Mouse (Mus musculus) intestine, postnatal 0 days (tissue): Measurements from ENCODE around the gene Msh4. TPM values are rescaled to one million over a fixed set of nuclear protein-coding genes. Genes with fewer than 3 reads are reported as not detected.

ENCODE experiments used
- ATAC-seq: fragments of 200-750 bp; cut with Nextera tagmentation; 2 replicates; pipeline ENCODE4 v1.8.0; 2017; ENCODE audit warnings: mild to moderate bottlenecking, moderate TSS enrichment, moderate library complexity
- H3K27ac ChIP-seq: fragments of 300-500 bp; sonication (generic); 2 replicates; pipeline ENCODE4 v1.5.1; 2014; ENCODE audit warnings: mild to moderate bottlenecking, low read depth, low read length, moderate library complexity
- H3K27me3 ChIP-seq: fragments of 300-500 bp; sonication (generic); replicated peaks from 2 replicates; pipeline ENCODE4 v1.6.1; 2014; ENCODE audit warnings: low read length, mixed read lengths; ENCODE audit not compliant: control insufficient read depth, insufficient read depth
- H3K36me3 ChIP-seq: fragments of 300-500 bp; sonication (generic); 2 replicates; pipeline ENCODE4 v1.6.1; 2014; ENCODE audit warnings: mild to moderate bottlenecking, moderate library complexity; ENCODE audit not compliant: control insufficient read depth, insufficient read depth
- H3K4me1 ChIP-seq: fragments of 300-500 bp; sonication (generic); replicated peaks from 2 replicates; pipeline ENCODE4 v1.6.1; 2014; ENCODE audit warnings: antibody characterized with exemption, low read length, mixed read lengths; ENCODE audit not compliant: control insufficient read depth, insufficient read depth
- H3K4me2 ChIP-seq: fragments of 300-500 bp; sonication (generic); replicated peaks from 2 replicates; pipeline ENCODE4 v1.6.1; 2014; ENCODE audit warnings: low read depth, mild to moderate bottlenecking, moderate library complexity
- H3K4me3 ChIP-seq: fragments of 300-500 bp; sonication (generic); 2 replicates; pipeline ENCODE4 v1.5.1; 2014; ENCODE audit warnings: low read depth, low read length
- H3K9ac ChIP-seq: fragments of 300-500 bp; sonication (generic); 2 replicates; pipeline ENCODE4 v1.6.1; 2014; ENCODE audit warnings: mild to moderate bottlenecking, low read depth, low read length
- H3K9me3 ChIP-seq: fragments of 300-500 bp; sonication (generic); 2 replicates; pipeline ENCODE4 v1.6.1; 2016; ENCODE audit warnings: mixed run types; ENCODE audit not compliant: control insufficient read depth
- CTCF ChIP-seq: sonication (generic); IDR thresholded peaks from 2 replicates; pipeline ENCODE4 v1.5.1; 2016; ENCODE audit warnings: low read depth, mild to moderate bottlenecking, control low read depth, antibody characterized with exemption, moderate library complexity
- WGBS: fragments of 180-500 bp; shearing (Covaris S2); extraction: QIAGEN DNeasy Blood & Tissue Kit; methylation state at CpG from one replicate; pipeline ENCODE4 v1.1.7; 2014; 5-methylcytosine and 5-hydroxymethylcytosine counted together
- polyA plus RNA-seq: library from polyadenylated mRNA; unstranded; fragments of >200 nt; fragmentation: Nextera tagmentation; extraction: Ambion mirVana; gene quantifications from 2 replicates; pipeline ENCODE4 v1.2.1, GENCODE M21; 2015

Gene Msh4
- polyA plus RNA-seq, 1 experiment from 2014 or later, result 0.04 TPM

DNA sequence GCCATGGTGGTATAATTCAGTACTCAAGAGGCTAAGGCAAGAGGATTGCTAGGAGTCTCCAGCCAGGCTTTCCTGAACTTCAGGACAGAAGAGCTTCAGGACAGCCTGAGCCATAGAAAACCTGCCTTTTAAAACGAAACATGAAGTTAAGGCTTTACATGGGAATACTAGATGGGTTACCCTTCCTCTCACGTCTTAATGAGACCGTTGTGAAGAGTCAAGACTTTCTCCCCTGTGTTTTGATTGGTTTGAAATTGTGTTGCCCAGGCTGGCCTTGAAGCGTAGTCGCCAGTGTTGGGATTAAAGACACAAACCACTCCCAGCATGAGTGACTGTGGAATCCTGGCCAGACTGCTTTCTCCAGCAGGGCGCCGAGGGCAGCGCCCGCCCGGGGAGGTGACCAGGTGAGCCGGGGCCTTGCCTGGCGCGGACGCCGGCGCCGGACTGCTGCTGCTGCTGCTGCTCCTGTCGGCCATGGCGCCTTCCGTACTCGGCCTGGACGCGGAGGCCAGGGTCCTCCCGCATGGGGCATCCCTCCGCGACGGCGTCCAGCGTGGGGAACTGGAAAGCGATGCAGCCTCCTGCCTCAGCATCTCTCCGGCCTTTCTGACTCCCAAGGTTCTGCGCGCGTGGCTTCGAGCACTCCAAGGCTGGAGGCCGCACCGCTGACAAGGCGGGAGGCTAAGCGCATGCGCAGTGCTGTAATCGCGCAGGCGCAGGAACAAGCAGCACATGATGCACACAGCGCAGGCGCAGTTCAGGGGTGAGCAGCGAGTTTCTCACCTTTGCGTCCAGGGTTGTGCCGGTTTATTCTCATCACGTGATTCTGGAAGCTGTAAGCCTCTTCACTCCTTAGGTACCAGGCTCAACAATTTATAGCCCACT lies 445 bp downstream of the Msh4 start:
- Histone ChIP-seq H3K9ac (no peak overlapping the region), H3K4me2 (no peak overlapping the region), H3K4me3 (no peak overlapping the region), H3K27ac (peak overlapping the region; percentile 28), H3K9me3 (no peaks in the 10 kb centered on the region), H3K27me3 (no peaks in the 10 kb centered on the region), H3K4me1 (peaks cover 4% of the 10 kb centered on the region), H3K36me3 (peaks cover 56% of the 10 kb centered on the region)
- peak; percentile 23; the same call in 1 of the 2 replicates for ATAC-seq
- TF ChIP-seq CTCF, result no peak
- WGBS, result 82% methylated on average over 49 of the region's 49 CpGs

DNA sequence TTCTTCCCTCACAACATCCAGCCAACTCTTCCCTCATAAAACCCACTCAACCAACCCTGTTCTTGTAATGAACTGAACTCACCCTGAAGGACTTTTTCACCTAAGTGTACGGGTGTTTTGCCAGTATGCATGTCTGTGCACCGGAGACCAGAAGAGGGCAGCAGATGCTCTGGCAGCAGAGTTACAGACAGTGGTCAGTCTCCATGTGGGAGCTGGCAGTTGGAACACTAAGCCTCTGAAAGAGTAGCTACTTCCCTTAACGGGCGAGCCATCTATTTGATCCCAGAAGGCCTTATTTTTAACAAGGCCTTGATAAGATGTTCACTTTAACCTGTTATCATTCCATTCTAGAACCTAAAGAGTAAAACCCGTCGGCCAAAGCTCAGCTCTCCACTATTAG lies 1.4 kb downstream of the Msh4 start:
- no peak overlapping the region for H3K9ac ChIP-seq
- no peaks in the 10 kb centered on the region for H3K4me1 ChIP-seq
- no peak overlapping the region; the same call in 1 of the 2 replicates for H3K27ac ChIP-seq

DNA sequence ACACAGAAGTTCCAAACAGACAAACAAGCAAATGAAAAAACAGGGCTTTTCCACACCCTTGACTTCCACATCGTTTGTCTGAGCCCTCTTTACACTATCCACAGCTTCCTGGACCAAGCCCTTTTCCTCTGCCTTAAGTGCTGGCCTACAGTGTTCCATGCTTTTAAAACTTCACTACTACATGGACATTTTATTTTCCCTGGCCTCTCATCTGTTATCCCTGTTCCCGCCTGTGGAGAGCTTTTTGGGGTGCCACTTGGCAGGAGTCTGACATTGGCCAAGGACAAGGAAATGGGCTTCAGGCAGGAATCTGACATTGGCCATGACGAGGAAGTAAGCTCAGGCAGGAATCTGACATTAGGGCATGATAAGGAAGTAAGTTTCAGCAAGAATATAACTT lies 3.3 kb downstream of the Msh4 start:
- no peak for TF ChIP-seq CTCF
- H3K9ac ChIP-seq, result no peak overlapping the region
- no peak overlapping the region for H3K4me3 ChIP-seq
- H3K36me3 ChIP-seq, result peaks cover 31% of the 10 kb centered on the region
- ATAC-seq, result no peak
- H3K27me3 ChIP-seq, result no peaks in the 10 kb centered on the region
- no peak overlapping the region; the same call in 1 of the 2 replicates for H3K27ac ChIP-seq
- H3K9me3 ChIP-seq, result no peaks in the 10 kb centered on the region
- H3K4me2 ChIP-seq, result no peak overlapping the region
- H3K4me1 ChIP-seq, result no peaks in the 10 kb centered on the region
- WGBS, result 26% methylated on average over 3 of the region's 3 CpGs

More for the DNA sequence above, 1.4 kb downstream of the Msh4 start:
- peaks cover 47% of the 10 kb centered on the region for H3K36me3 ChIP-seq
- H3K9me3 ChIP-seq, result no peaks in the 10 kb centered on the region
- 0 out of 2 replicates have a peak, but pooled peaks have one; percentile 42 for ATAC-seq
- no peak overlapping the region for H3K4me3 ChIP-seq
- WGBS, result 61% methylated on average over 6 of the region's 6 CpGs
- H3K4me2 ChIP-seq, result no peak overlapping the region
- peak; percentile 85 for TF ChIP-seq CTCF
- no peaks in the 10 kb centered on the region for H3K27me3 ChIP-seq

DNA sequence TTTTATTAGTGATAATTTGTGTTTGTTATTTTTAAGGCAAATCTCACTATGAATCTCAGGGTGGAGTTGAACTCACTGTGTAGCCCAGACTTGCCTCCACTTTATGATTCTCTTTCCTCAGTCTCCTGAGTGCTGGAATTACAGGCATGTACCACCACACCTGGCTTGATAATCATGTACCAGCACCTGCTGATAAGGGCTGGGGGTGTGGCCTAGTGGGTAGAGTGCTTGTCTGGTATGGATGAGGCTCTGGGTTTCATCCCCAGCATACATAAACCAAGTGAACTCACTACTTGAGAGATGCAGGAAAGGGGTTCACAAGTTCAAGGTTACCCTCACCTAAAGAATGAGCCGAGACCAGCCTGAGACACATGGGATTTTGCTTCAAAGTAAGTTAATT lies 4.0 kb downstream of the Msh4 start:
- 62% methylated on average over 1 of the region's 1 CpGs for WGBS
- no peak; the same call in 1 of the 2 replicates for ATAC-seq

DNA sequence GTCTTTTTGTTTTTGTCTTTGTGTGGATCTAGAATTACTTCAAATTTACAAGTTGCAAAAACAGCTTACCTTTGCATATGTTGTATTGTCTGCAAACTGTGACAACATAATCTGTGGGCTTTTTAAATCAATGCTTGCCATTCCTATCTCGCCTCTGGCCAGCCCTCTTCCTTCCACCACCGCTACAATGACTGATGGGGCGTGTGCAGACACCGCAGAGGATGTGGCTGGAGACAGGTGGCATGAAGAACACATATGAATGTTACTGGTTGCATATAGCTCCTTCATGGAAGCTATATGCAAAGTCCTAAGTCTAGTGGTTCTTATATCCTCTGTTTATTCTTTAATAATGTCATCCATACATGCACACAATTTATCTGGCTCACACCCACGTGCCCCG lies 8.7 kb downstream of the Msh4 start:
- 49% methylated on average over 6 of the region's 6 CpGs for WGBS
- TF ChIP-seq CTCF, result no peak
- Histone ChIP-seq H3K36me3 (no peaks in the 10 kb centered on the region), H3K27me3 (no peaks in the 10 kb centered on the region), H3K9ac (no peak overlapping the region), H3K4me3 (no peak overlapping the region), H3K4me1 (no peaks in the 10 kb centered on the region), H3K9me3 (no peaks in the 10 kb centered on the region), H3K4me2 (no peak overlapping the region), H3K27ac (no peak overlapping the region)
- ATAC-seq, result no peak

More for the DNA sequence above, 4.0 kb downstream of the Msh4 start:
- TF ChIP-seq CTCF, result no peak
- Histone ChIP-seq H3K27me3 (no peaks in the 10 kb centered on the region), H3K4me3 (no peak overlapping the region), H3K9ac (no peak overlapping the region), H3K4me2 (no peak overlapping the region), H3K36me3 (peaks cover 30% of the 10 kb centered on the region), H3K4me1 (no peaks in the 10 kb centered on the region), H3K9me3 (no peaks in the 10 kb centered on the region), H3K27ac (no peak overlapping the region)

DNA sequence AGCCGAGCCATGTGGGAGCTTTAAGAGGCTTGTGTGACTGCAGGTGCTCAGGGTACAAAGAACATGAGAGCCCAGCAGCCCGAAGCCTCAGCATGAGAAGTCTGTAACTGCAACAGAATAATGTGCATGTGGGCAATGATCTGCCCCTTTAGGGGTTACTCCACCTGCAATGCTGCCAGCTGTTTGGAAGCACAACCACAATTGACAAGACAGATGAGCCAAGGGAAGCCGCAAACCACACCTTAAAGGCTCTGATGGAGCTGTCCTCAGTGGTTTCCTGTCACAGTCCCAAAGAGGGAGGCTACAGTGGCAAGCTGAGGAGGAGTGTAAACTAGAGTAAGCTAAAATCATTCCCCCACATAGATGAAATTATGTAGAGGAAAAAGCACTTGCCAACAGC lies 10.5 kb downstream of the Msh4 start:
- Histone ChIP-seq H3K4me1 (no peaks in the 10 kb centered on the region), H3K27ac (no peak overlapping the region), H3K9ac (no peak overlapping the region), H3K27me3 (no peaks in the 10 kb centered on the region), H3K36me3 (no peaks in the 10 kb centered on the region), H3K4me3 (no peak overlapping the region), H3K4me2 (no peak overlapping the region), H3K9me3 (no peaks in the 10 kb centered on the region)
- TF ChIP-seq CTCF, result no peak
- no peak for ATAC-seq
- 84% methylated on average over 3 of the region's 3 CpGs for WGBS
